Mouse (Mus musculus) kidney, adult 11 months (tissue): ENCODE measurements around the gene Wfikkn2.
A peak's percentile ranks its signal among the peaks of the same experiment; 100 is the strongest.
"Not testable (repeated sequence)": the region's sequence is repeated elsewhere in the genome, so short reads cannot be mapped to it uniquely, and the experiment has no call there.

ENCODE experiments used
- DNase-seq: peaks from one replicate; pipeline ENCODE4 v3.0.0; 2022

The Wfikkn2 gene

DNA sequence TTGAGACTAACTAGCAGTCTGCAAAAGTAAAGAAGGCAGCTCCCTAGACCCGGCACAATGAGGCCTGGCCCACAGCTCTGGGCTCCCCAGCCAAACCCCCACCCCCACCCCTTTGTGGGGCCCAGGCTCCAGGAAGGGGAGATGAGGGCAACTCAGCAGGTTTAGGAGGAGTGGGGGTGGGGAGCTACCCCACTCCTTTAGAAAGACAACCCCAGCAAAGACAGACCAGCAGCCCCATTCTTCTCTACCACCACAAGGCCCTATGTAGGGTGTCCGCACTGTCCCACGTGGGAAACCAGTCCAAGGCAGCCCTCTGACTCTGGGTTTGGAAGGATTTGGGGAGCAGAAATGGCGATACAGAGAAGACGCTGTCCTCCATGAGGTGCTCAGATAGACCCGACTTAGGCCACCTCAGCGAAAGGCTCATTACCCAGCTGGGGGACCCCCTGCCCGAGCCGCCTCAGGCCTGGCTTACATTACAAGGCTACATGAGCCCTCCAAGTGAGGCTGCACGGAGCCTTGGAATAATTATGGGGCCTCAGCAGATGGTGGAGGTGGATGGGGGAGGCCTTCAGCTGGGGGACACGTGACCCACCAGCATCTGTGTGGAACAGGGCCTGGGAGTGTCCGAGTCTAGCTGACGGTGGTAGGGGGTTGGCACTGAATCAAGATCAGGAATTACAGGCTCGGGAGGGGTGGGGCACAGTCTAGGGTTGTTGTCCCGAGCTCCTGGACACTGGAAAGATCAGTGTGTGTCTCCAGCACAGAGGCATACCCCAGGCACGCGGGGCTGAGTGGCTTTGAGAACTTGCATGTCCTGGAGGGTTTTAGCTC, at the start of gene Wfikkn2:
Gene Wfikkn2 (minus strand): TSS at position 51 of the 834 bp plus-strand sequence.
- no peak for DNase-seq

GRCm38 (mm10) chr11:94294996-94295845, 49.4 kb upstream of the Wfikkn2 start:
- no peak for DNase-seq

GRCm38 (mm10) chr11:94290062-94290740, 44.4 kb upstream of the Wfikkn2 start:
- no peak for DNase-seq

- no peak for DNase-seq
These were observed 41.3 kb upstream of the Wfikkn2 start for GRCm38 (mm10) chr11:94287105-94287504.

- no peak for DNase-seq
These were observed 40.2 kb upstream of the Wfikkn2 start for GRCm38 (mm10) chr11:94285886-94286574.

- no peak for DNase-seq
These were observed 37.8 kb upstream of the Wfikkn2 start for GRCm38 (mm10) chr11:94283536-94284099.

DNA sequence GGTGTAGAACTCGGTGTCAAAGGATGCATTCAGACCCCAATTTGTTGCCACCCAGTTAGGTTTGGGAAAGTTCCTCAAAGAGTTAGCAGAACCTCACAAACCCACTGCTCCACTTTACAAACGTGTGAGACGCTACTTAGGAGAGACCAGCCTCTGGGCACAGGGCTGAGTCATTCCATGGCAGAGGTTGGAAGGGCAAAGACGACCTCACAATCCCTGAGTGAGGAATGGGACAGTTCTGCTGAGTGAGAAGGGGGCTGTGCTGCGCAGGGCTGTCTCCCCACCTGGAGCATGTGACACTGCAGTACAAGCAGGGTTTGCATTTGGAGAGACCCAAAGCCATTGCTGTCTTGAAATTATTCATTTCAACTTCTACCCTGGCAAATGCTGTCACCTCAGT, 36.5 kb upstream of the Wfikkn2 start:
- DNase-seq = no peak

DNA sequence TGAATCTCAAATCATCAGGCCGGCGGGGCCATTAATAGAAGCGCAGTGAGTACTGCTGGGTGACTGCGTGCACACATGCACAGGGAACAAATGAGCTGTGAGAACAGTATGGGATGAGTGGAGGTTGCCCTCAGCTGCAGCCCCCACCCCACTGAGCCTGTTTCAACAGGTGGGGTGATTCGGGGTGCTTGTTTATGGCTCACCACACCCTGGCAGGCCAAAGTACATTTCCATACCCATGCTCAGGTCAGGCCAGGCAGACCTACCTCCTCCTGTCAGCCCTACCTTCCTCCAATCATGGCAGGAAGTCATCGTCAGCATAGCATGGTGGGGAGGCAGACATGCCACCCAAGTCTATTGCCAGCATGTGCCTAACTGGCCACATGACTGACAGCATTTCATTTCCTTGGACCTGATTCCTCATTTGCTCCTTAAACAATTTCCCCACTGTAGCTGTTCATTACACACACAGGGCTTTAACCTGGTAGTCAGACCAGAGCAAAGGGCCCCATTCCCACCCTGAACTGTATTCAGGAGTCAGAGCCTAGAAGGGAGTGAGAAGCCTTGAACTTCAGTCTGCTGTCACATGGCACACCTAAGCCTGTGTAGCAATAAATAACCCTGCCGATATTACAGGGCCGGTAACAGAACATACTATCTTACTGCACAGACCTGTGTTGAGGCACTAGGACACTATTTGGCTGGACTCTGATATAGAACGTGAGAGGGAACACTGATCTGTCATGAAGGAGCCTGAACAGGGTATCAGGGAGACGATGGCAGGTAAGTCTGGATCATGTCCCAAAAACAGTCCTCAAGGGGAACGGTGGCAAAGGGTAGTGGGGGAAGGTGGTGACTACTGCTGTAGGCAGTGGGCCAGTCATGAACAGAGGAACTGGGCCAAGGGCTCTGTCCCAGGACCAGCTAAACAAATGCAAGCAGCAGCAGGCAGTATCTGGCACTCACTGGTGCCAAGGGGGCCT, 35.7 kb upstream of the Wfikkn2 start, which contains the start of gene Gm21885:
Gene Gm21885 (plus strand): TSS at position 675 of the 983 bp plus-strand sequence.
- no peak for DNase-seq

DNA sequence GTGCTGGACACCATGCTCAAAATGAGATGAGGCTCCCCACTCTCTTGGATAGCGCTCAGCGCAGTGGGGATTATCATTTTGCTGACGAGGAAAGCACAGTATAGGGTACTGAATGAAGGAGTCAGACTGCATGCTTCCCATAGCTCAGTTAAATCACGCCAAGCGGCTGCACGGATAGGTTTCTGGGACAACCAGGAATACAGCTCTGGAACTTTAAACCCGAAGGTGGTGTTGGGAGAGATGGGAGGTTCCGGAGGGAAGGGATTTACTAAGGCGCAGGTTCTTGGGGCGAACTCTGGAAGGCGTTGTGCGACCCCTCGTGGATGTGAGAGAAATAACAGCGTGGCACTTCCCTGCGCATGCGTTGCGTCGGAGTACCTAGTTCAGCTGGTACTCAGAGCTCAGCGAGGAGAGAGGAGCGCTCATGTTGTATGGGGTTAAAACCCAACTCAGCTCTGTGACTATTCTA, 31.1 kb upstream of the Wfikkn2 start:
- DNase-seq = peak; percentile 88

DNA sequence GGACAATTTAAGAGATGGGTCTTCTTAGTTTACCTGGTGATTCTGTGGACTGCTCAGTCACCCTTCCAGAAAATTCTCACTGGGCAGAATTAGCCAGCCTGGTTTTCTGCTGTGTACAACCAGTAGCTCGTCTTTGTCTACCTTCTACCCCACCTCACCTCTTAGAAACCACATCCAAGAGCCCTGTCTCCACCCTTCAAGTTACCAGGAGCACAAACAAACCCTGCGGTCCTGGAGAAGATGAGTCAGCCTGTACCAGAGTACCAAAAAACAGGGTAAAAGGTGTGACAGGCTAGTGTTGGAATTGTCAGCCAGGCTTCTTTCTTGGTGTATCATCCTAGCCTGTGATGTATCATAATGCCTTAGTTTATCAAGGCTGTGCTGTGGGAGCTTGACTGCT, 29.9 kb upstream of the Wfikkn2 start:
- DNase-seq = no peak

DNA sequence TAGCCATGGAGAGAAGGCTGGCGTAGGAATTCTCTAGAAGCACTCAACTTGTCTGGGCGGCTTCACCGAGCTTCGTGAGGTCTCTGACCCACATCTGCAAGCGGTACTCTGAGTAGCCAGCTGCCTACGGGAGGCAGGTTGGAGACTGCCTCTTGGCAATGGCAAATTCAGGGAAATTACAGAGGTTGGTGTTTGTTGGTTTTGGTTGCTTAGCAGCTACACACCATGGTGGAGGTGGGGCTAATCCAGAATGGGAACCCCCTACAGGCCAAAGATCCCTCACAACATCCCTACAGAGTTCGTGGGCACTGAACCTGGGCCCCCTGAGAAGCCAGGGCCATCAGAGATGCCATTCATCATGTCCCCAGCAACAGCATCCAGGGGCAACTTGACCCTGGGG, 29.4 kb upstream of the Wfikkn2 start:
- no peak for DNase-seq

- DNase-seq = no peak
These were observed 28.5 kb upstream of the Wfikkn2 start for GRCm38 (mm10) chr11:94274206-94274867.

- DNase-seq = no peak
These were observed 27.4 kb upstream of the Wfikkn2 start for GRCm38 (mm10) chr11:94272960-94273927.

DNA sequence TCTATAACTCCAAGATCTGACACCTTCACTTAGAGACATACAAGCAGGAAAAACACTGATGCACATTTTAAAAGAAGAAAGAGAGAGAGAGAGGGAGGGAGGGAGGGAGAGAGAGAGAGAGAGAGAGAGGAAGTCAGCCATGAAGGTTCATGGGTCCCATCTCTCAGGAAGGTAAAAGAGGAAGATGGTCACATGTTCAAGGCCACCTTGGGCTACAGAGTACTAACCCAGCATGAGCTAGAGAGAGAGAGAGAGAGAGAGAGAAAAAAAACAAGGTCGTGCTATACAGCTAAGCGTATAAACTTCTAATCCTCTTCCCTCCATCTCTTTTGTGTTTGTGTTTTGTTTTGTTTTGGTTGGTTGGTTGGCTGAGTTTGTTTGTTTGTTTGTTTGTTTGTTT, 25.2 kb upstream of the Wfikkn2 start:
- DNase-seq = no peak

GRCm38 (mm10) chr11:94269906-94270305, 24.1 kb upstream of the Wfikkn2 start:
- DNase-seq = no peak

DNA sequence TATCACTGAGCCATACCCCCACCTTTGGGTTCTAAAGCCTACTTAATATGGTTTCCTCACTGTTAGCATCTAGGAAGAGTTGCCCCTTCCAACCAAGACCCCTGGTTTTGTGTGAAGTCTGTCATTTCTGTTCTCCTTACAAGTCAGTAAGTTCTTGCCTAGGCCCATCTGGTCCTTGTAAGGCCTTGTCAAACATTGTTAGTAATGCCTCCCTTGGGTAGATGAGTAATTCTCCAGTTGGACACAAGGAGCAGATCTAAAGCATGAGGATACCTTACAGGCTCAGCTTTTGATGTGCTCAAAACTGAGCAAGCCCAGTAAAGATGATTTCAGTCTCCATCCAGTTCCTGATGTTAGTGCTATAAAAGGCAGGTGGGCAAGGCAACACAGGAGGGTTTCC, 23.0 kb upstream of the Wfikkn2 start:
- no peak for DNase-seq

GRCm38 (mm10) chr11:94266155-94266554, 20.4 kb upstream of the Wfikkn2 start:
- not testable (repeated sequence) for DNase-seq

DNA sequence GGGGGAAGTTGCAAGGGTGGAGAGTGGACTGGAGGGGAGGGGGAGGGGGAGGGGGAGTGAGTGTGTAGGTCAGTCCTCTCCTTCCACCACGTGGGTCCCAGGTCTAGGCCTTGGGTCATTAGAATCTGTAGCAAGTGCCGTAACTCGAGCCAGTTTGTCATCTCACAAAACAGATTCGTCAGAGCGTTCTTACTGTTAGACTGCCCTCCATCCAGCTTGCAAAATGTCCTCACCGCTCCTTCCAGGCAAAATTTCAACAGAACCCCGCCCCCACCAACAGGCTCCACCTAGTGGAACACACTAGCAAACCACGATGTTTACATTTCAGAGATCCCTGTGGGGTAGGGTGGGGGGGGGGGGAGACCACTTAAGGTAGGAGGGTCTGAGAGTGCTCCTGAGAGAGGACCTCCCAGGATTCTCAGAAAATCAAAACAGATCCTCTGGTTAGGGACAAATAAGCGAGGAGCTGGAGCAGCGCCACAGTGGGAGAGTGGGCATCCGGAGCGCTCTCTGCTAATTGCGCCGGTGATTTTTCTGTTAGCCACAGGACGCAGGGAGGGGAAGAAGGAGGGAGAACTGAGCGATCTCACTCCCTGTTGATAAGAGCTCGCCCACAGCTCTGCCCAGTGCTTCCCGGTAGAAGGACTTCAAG, 19.5 kb upstream of the Wfikkn2 start:
- no peak for DNase-seq
